Mouse (Mus musculus) intestine, embryonic 14.5 days (tissue): Measurements from ENCODE around the gene Tmub1. TPM values are rescaled to one million over a fixed set of nuclear protein-coding genes. Genes with fewer than 3 reads are reported as not detected.

ENCODE experiments used
- ATAC-seq: fragments of 200-750 bp; cut with Nextera tagmentation; replicated peaks from 2 replicates; pipeline ENCODE4 v1.8.0; 2017; ENCODE audit warnings: low read depth, moderate number of reproducible peaks, moderate TSS enrichment, moderate library complexity; ENCODE audit not compliant: low FRiP score, low TSS enrichment
- DNase-seq: peaks from one replicate; pipeline ENCODE4 v3.0.0-alpha.2; 2018; ENCODE audit warnings: low spot score
- H3K27ac ChIP-seq: fragments of 300-500 bp; sonication (generic); 2 replicates; pipeline ENCODE4 v1.5.1; 2014; ENCODE audit warnings: low read depth, mild to moderate bottlenecking, control low read depth
- H3K27me3 ChIP-seq: fragments of 300-500 bp; sonication (generic); replicated peaks from 2 replicates; pipeline ENCODE4 v1.6.1; 2014; ENCODE audit warnings: low read length, control low read depth; ENCODE audit not compliant: control insufficient read depth, insufficient read depth
- H3K36me3 ChIP-seq: fragments of 300-500 bp; sonication (generic); 2 replicates; pipeline ENCODE4 v1.6.1; 2014; ENCODE audit warnings: low read length, control low read depth; ENCODE audit not compliant: control insufficient read depth, insufficient read depth
- H3K4me1 ChIP-seq: fragments of 300-500 bp; sonication (generic); replicated peaks from 2 replicates; pipeline ENCODE4 v1.6.1; 2014; ENCODE audit warnings: low read length, control low read depth, mixed read lengths; ENCODE audit not compliant: control insufficient read depth, insufficient read depth
- H3K4me2 ChIP-seq: fragments of 300-500 bp; sonication (generic); 2 replicates; pipeline ENCODE4 v1.6.1; 2014; ENCODE audit warnings: low read length
- H3K4me3 ChIP-seq: fragments of 300-500 bp; sonication (generic); 2 replicates; pipeline ENCODE4 v1.5.1; 2014; ENCODE audit warnings: low read depth, low read length, control low read depth, mixed read lengths
- H3K9ac ChIP-seq: fragments of 300-500 bp; sonication (generic); 2 replicates; pipeline ENCODE4 v1.6.1; 2014; ENCODE audit warnings: mild to moderate bottlenecking, low read length
- H3K9me3 ChIP-seq: fragments of 300-500 bp; sonication (generic); 2 replicates; pipeline ENCODE4 v1.6.1; 2016; ENCODE audit warnings: low read length, control low read depth; ENCODE audit not compliant: control insufficient read depth
- WGBS: fragments of 180-500 bp; shearing (Covaris S2); extraction: QIAGEN DNeasy Blood & Tissue Kit; methylation state at CpG from one replicate; pipeline ENCODE4 v1.1.7; 2014; 5-methylcytosine and 5-hydroxymethylcytosine counted together
- polyA plus RNA-seq: library from polyadenylated mRNA; unstranded; fragments of >200 nt; fragmentation: Nextera tagmentation; extraction: Ambion mirVana; gene quantifications from 2 replicates; pipeline ENCODE4 v1.2.1, GENCODE M21; 2014

Tmub1 gene
- polyA plus RNA-seq, 1 experiment from 2014 or later, result 22.9 TPM

DNA sequence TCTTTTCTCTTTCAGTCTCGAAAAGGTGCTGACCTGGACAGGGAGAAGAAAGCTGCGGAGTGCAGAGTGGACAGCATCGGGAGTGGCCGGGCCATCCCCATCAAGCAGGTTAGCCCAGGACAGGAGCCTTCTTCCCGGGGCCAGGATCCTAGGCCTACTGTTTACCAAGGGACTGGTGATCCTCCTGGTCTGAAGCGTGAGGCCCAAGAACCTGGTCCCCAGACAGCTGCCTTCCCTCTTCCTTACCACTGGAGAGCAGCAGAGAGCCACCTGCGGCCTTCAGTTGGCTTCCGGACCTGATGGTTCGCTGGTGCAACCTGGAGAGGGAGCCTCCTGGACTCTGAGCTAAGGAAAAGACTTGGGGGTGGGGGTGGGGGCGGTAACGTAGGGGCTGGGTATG lies 35.7 kb upstream of the Tmub1 start:
- no peak overlapping the region for H3K4me3 ChIP-seq
- no peaks in the 10 kb centered on the region for H3K27me3 ChIP-seq
- H3K27ac ChIP-seq, result no peak overlapping the region
- H3K36me3 ChIP-seq, result peaks cover 68% of the 10 kb centered on the region
- DNase-seq, result peak; percentile 84
- 25% methylated on average over 11 of the region's 11 CpGs for WGBS
- no peak overlapping the region for H3K9ac ChIP-seq
- H3K4me2 ChIP-seq, result no peak overlapping the region
- no peaks in the 10 kb centered on the region for H3K9me3 ChIP-seq
- ATAC-seq, result peak; percentile 58; the same call in 1 of the 2 replicates
- H3K4me1 ChIP-seq, result peaks cover 7% of the 10 kb centered on the region; the same call in 1 of the 2 replicates

DNA sequence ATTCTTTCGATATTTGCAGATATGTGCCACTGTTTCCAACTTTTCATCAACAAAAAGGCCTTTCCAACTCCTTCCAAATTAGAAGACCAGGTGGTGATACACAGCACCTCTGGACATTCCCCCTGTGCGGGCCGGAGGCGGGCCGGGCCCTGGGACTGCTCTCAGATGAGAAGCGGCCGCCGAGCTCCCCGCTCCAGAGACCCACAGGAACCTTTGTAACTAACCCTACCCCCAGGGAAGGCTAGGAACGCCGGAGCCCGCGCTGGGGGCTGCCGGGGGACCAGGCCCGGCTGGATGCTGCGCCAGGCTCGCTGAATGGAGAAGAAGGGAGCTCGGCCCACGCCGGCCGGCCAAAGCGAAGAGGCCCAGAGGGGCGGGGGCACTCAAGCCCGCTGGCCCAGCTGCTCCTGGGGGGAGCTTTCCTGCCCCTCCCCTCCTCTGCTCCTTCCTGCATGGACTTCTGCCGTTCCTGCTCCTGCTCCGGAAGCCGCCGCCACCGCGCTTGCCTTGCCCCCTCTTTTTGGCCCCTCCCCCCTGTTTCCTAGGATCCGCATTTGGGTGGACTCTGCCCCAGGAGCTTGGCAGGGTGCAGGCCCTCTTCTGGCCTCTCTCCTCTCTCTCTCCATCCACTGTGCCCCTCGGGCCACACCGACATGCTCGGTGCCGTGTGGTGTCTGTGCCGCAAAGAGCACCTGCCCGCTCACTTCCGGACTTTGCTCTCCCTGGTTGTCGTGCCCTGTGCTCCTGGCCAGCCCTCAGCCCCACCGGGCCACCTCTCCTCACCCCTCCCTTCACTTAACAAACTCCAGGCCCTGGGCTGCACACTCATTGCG lies 34.8 kb upstream of the Tmub1 start:
- Histone ChIP-seq H3K36me3 (peaks cover 68% of the 10 kb centered on the region), H3K4me2 (no peak overlapping the region; the same call in 1 of the 2 replicates), H3K9ac (no peak overlapping the region), H3K4me1 (peaks cover 7% of the 10 kb centered on the region; the same call in 1 of the 2 replicates), H3K27me3 (no peaks in the 10 kb centered on the region), H3K4me3 (no peak overlapping the region), H3K9me3 (no peaks in the 10 kb centered on the region), H3K27ac (0 out of 2 replicates have a peak overlapping the region, but pooled peaks have one; percentile 7)
- DNase-seq (peak; percentile 71), ATAC-seq (peak; percentile 51)
- 54% methylated on average over 38 of the region's 41 CpGs for WGBS

DNA sequence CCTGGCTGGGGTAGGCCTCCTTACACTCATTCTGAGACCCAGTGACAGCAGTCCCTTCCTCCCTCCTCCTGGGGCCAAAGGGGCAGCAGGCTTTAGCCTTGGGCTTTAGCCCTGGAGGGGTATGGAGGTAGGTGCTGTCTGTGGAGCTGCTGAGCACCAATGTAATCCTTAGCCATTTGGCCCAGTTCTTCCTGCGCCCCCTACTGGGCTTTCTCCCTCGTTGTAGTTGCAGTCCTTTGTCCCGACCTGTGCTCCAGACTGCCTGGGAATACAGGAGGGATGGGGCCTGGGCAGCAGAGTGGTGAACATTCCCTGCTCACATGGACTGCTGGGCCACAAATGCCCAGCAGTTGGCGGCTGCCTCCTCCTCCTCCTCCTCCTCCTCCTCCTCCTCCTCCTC lies 34.0 kb upstream of the Tmub1 start:
- Histone ChIP-seq H3K4me1 (peaks cover 7% of the 10 kb centered on the region; the same call in 1 of the 2 replicates), H3K4me3 (no peak overlapping the region), H3K4me2 (no peak overlapping the region), H3K9ac (no peak overlapping the region), H3K27me3 (no peaks in the 10 kb centered on the region), H3K27ac (no peak overlapping the region), H3K9me3 (no peaks in the 10 kb centered on the region), H3K36me3 (peaks cover 68% of the 10 kb centered on the region)
- 9% methylated on average over 4 of the region's 4 CpGs for WGBS
- DNase-seq, result peak; percentile 88
- ATAC-seq, result peak; percentile 52

DNA sequence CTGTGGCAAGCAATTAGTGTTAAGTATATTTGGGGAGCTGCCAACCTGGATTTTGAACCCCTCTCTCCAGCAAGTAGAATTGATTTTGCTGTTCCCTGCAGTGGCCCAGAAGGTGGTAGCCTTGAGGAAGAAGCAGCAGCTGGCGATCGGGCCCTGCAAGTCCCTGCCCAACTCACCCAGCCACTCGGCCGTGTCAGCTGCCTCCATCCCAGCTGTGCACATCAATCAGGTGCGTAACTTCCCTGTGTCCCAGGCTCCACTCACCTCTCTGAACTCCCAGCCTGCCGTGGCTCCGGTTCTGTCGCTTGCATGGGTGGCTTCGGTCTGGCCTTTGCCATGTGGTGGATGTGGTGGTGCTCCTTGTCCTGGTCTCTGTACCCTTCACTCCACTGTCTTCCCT lies 30.3 kb upstream of the Tmub1 start:
- Histone ChIP-seq H3K9ac (no peak overlapping the region), H3K4me1 (peaks cover 33% of the 10 kb centered on the region), H3K4me2 (no peak overlapping the region), H3K27ac (no peak overlapping the region), H3K36me3 (peaks cover 67% of the 10 kb centered on the region), H3K9me3 (no peaks in the 10 kb centered on the region), H3K27me3 (peaks cover 6% of the 10 kb centered on the region; the same call in 1 of the 2 replicates), H3K4me3 (no peak overlapping the region)
- 90% methylated on average over 9 of the region's 9 CpGs for WGBS
- ATAC-seq (no peak), DNase-seq (no peak)

DNA sequence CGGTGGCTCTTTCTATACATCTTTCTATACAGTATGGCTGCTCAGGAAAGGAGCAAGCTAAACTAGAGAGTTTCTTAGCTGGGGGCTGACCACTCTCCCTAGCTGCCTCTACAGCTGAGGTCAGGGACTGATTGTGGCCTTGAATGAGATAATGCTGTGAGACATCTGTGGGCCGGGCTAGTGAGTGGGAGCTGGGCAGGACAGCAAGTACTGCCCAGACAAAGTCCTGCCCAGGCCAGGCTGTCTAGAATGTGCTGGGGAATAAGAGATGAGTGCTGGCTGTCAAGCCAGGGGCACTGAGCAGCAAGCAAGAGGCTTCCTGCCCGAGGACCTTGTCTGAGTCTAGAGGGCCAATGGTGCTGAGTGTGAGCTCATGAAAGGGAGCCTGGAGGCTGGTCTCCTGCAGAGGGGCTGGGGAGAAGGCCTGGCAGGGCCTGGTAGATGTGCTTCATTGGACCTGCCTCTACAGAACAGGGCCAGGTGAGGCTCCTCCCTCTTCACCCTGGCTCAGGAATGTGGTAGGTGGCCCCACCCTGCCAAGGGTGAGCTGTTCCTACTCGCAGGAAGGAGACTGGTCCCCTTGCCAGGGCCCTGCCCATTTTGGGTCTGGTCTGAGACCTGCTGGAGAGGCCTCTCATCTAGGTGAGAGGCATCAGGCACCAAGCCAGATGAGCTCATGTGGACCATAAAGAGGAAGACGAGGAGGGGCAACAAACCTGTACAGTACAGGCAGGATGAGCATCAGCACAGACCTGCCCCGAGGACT lies 28.0 kb upstream of the Tmub1 start:
- H3K27me3 ChIP-seq, result peaks cover 6% of the 10 kb centered on the region; the same call in 1 of the 2 replicates
- peak overlapping the region; percentile 33; the same call in 1 of the 2 replicates for H3K4me3 ChIP-seq
- H3K27ac ChIP-seq, result no peak overlapping the region
- H3K4me2 ChIP-seq, result peak overlapping the region; percentile 65
- DNase-seq (no peak), ATAC-seq (no peak)
- H3K9me3 ChIP-seq, result no peaks in the 10 kb centered on the region
- H3K4me1 ChIP-seq, result peaks cover 38% of the 10 kb centered on the region
- WGBS, result 67% methylated on average over 6 of the region's 6 CpGs
- no peak overlapping the region for H3K9ac ChIP-seq
- H3K36me3 ChIP-seq, result peaks cover 49% of the 10 kb centered on the region

DNA sequence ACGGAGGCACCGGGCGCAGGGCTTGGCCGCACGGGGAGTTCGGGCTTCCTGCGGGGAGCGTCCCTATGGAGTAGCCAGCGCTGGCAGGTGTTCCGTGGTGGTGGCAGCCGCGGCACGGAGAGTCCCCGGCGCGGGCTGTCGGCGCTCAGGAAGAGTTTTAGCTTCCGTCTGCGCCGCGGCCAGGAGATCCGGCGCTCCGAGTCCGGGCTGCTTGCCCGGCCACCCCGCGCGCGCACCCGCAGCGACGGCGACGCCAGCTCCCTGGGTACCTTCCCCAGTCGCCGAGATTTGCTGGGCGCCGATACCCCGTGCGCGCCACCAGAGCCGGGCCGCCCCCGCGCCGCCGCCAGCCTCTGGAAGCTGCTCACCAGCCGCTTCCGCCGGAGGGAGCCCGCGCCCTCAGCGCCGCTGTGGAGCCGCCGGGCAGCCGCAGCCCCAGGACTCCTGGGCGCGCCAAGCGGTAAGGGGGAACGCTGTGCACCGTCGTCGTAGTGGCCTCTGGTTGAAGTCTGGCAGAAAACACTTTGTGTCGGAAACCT lies 27.1 kb upstream of the Tmub1 start:
- H3K36me3 ChIP-seq, result peaks cover 41% of the 10 kb centered on the region
- H3K4me1 ChIP-seq, result peaks cover 38% of the 10 kb centered on the region
- peak overlapping the region; percentile 33 for H3K4me3 ChIP-seq
- ATAC-seq, result peak; percentile 22
- H3K9me3 ChIP-seq, result no peaks in the 10 kb centered on the region
- peak overlapping the region; percentile 31; the same call in 1 of the 2 replicates for H3K9ac ChIP-seq
- H3K27ac ChIP-seq, result no peak overlapping the region; the same call in 1 of the 2 replicates
- H3K4me2 ChIP-seq, result peak overlapping the region; percentile 65
- 2% methylated on average over 66 of the region's 67 CpGs for WGBS
- peak; percentile 80 for DNase-seq
- H3K27me3 ChIP-seq, result peaks cover 6% of the 10 kb centered on the region; the same call in 1 of the 2 replicates

DNA sequence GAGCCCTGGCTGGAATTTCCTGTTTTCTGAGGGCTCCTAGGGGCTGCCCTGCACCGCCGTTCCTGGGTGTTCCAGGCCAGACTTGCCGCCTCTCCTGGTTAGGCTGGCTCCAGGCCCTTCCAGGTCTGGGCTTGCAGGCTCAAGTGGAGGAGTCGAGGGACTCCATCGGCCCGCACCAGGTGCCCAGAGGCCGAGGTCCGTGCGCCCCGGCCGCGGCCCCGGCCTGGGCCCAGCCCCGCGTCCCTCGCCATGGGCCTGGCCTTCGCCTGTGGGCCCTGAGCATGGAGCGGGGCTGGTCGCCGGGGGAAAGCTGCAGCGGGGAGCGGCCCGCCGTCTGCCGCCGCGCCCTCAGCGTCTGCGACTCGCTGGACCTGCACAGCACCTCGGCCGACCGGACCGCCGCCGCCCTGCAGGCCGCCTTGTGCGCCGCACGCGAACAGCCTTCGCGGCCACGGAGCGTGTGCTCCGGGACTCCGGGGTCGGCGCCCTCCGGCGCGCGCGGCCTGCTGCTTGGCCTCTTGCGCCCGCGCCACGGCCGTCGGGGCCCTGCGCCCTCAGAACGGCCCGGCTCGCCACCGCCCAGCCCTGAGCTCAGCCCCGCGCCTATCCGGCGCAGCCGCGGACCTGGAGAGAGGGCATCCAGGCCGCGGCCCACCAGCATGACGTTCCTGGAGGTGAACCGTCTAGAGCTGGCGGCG lies 26.5 kb upstream of the Tmub1 start:
- Histone ChIP-seq H3K27ac (no peak overlapping the region; the same call in 1 of the 2 replicates), H3K4me2 (peak overlapping the region; percentile 65), H3K27me3 (peaks cover 6% of the 10 kb centered on the region; the same call in 1 of the 2 replicates), H3K9ac (peak overlapping the region; percentile 31; the same call in 1 of the 2 replicates), H3K4me1 (peaks cover 40% of the 10 kb centered on the region), H3K36me3 (peaks cover 35% of the 10 kb centered on the region), H3K9me3 (no peaks in the 10 kb centered on the region), H3K4me3 (peak overlapping the region; percentile 33)
- no peak for DNase-seq
- peak; percentile 33; the same call in 1 of the 2 replicates for ATAC-seq
- 3% methylated on average over 77 of the region's 77 CpGs for WGBS
